Mouse (Mus musculus) kidney, embryonic 15.5 days (tissue): Measurements from ENCODE around the gene Ksr1. TPM values are rescaled to one million over a fixed set of nuclear protein-coding genes. Genes with fewer than 3 reads are reported as not detected.

Source experiments
- ATAC-seq: fragments of 200-750 bp; cut with Nextera tagmentation; replicated peaks from 2 replicates; pipeline ENCODE4 v1.8.0; 2017; ENCODE audit warnings: moderate TSS enrichment; ENCODE audit not compliant: low FRiP score
- H3K27ac ChIP-seq: fragments of 300-500 bp; sonication (generic); 2 replicates; pipeline ENCODE4 v1.5.1; 2015; ENCODE audit warnings: mild to moderate bottlenecking, inconsistent platforms
- H3K27me3 ChIP-seq: fragments of 300-500 bp; sonication (generic); 2 replicates; pipeline ENCODE4 v1.6.1; 2015; ENCODE audit warnings: inconsistent platforms
- H3K36me3 ChIP-seq: fragments of 300-500 bp; sonication (generic); 2 replicates; pipeline ENCODE4 v1.6.1; 2015; ENCODE audit warnings: inconsistent platforms
- H3K4me1 ChIP-seq: fragments of 300-500 bp; sonication (generic); 2 replicates; pipeline ENCODE4 v1.6.1; 2015; ENCODE audit warnings: inconsistent platforms
- H3K4me2 ChIP-seq: fragments of 300-500 bp; sonication (generic); 2 replicates; pipeline ENCODE4 v1.6.1; 2015; ENCODE audit warnings: moderate library complexity, mild to moderate bottlenecking, inconsistent platforms
- H3K4me3 ChIP-seq: fragments of 300-500 bp; sonication (generic); replicated peaks from 2 replicates; pipeline ENCODE4 v1.5.1; 2015; ENCODE audit warnings: mild to moderate bottlenecking, inconsistent platforms
- H3K9ac ChIP-seq: fragments of 300-500 bp; sonication (generic); 2 replicates; pipeline ENCODE4 v1.6.1; 2015; ENCODE audit warnings: mild to moderate bottlenecking, inconsistent platforms
- H3K9me3 ChIP-seq: fragments of 300-500 bp; sonication (generic); replicated peaks from 2 replicates; pipeline ENCODE4 v1.6.1; 2016; ENCODE audit warnings: inconsistent platforms
- WGBS: fragments of 180-500 bp; shearing (Covaris S2); methylation state at CpG from one replicate; pipeline ENCODE4 v1.1.7; 2015; ENCODE audit warnings: mixed read lengths; 5-methylcytosine and 5-hydroxymethylcytosine counted together
- polyA plus RNA-seq: library from polyadenylated mRNA; unstranded; fragments of >200 nt; fragmentation: Nextera tagmentation; extraction: Ambion mirVana; gene quantifications from 2 replicates; pipeline ENCODE4 v1.2.1, GENCODE M21; 2015

Gene Ksr1
- polyA plus RNA-seq, 1 experiment from 2014 or later, result 3.3 TPM

DNA sequence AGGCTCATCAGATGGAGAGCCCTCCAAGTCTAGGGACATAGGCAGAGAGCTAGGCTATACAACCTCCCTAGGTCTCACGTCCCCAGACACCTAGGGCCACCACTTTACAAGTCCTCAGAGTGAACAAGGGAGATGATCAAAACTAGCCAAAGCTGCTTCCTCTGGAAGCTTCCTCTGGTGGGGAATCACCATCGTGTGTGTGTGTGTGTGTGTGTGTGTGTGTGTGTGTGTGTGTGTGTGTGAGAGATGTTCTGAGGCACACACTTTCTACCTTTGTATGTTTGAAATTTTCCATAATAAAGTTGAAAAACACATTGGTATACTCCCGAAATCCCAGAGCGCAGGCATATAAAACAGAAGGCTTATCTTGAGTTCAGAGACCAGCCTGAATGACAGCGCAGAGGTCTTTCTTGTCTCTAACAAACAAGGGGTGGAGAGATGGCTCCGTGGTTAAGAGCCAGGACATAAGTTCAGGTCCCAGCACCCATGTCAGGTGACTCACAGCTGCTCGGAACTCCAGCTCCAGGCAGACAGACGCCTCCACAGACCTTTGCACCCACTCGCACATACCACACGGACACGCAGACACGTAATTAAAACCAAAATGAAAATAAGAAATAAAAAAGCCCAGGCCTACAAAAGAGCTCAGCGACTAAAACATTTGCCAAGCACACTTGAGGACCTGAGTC is 11.6 kb downstream of the Ksr1 start:
- Histone ChIP-seq H3K4me2 (no peak overlapping the region), H3K9ac (no peak overlapping the region), H3K4me3 (no peak overlapping the region), H3K36me3 (no peaks in the 10 kb centered on the region), H3K27ac (no peak overlapping the region), H3K4me1 (peaks cover 55% of the 10 kb centered on the region), H3K27me3 (no peaks in the 10 kb centered on the region), H3K9me3 (no peaks in the 10 kb centered on the region)
- no peak for ATAC-seq
- 73% methylated on average over 13 of the region's 13 CpGs for WGBS

DNA sequence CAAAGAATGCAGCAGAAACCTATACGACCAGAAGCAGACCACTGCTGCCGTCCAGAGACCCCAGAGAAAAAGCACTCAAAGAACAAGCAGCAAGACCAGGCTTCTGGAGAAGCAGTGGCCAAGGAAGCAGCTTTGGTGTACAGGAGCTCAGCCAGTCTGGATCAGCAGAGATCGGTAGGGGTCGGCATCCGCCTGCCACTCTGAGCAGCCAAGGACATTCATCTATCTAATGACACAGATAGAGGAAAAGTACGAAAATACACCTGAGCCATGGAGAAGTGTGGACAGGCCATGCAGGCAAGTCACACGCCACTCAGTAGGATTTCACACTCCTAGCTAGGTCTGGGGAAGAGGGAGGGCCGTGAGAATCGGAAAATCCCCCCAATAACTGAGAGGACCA is 12.2 kb downstream of the Ksr1 start:
- peaks cover 58% of the 10 kb centered on the region for H3K4me1 ChIP-seq
- H3K27me3 ChIP-seq, result no peaks in the 10 kb centered on the region
- no peaks in the 10 kb centered on the region for H3K36me3 ChIP-seq
- H3K27ac ChIP-seq, result no peak overlapping the region
- H3K4me2 ChIP-seq, result no peak overlapping the region
- H3K9me3 ChIP-seq, result no peaks in the 10 kb centered on the region
- no peak overlapping the region for H3K4me3 ChIP-seq
- no peak for ATAC-seq
- H3K9ac ChIP-seq, result no peak overlapping the region
- 81% methylated on average over 9 of the region's 9 CpGs for WGBS

DNA sequence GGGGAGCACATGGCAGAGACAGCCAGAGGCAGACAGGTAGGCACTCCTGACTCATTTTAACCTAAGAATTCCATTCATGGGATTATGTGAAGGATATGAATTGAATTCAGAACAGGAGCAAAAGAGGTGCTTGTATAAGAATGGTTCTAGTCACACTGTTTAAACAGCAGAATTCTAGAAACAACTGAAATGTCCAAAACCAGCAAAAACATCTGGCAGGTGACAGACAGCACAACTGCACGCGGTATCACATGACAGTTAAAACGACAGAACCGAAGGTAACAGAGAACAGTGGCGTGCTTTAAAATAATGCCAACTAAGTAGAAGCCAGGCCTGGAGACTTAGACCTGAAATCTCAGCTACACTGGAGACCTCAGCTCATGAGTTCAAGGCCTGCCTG is 13.2 kb downstream of the Ksr1 start:
- H3K4me3 ChIP-seq, result no peak overlapping the region
- no peak overlapping the region for H3K9ac ChIP-seq
- H3K27ac ChIP-seq, result no peak overlapping the region
- H3K9me3 ChIP-seq, result no peaks in the 10 kb centered on the region
- no peak for ATAC-seq
- H3K36me3 ChIP-seq, result no peaks in the 10 kb centered on the region
- 74% methylated on average over 5 of the region's 5 CpGs for WGBS
- no peak overlapping the region for H3K4me2 ChIP-seq
- H3K4me1 ChIP-seq, result peaks cover 49% of the 10 kb centered on the region
- no peaks in the 10 kb centered on the region for H3K27me3 ChIP-seq

DNA sequence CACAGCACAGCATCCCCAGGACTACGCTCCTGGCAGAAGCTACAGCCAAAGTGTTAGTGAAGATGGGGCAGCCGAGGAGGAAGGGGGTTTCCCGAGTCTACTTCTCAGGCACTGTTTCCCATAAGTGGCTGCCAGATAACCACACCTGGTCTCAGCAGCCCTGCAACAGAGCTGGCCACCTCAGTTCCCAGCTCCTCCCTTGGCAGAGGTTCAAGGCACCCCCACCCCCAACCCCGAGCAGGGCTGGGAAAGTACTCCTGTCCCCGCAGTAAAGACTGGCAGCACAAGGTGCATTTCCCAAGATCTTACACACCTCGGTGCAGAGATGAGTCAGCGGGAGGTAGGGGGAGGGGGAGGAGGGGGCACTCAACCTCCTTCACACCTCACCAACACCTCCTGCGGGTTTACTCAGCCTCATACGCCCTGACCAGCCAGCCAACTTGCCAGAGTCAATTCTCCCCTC is 14.2 kb downstream of the Ksr1 start:
- Histone ChIP-seq H3K27me3 (no peaks in the 10 kb centered on the region), H3K9ac (no peak overlapping the region), H3K4me2 (no peak overlapping the region), H3K27ac (no peak overlapping the region), H3K9me3 (no peaks in the 10 kb centered on the region), H3K4me1 (peaks cover 46% of the 10 kb centered on the region), H3K36me3 (no peaks in the 10 kb centered on the region), H3K4me3 (no peak overlapping the region)
- 45% methylated on average over 9 of the region's 9 CpGs for WGBS
- peak; percentile 33; the same call in 1 of the 2 replicates for ATAC-seq

DNA sequence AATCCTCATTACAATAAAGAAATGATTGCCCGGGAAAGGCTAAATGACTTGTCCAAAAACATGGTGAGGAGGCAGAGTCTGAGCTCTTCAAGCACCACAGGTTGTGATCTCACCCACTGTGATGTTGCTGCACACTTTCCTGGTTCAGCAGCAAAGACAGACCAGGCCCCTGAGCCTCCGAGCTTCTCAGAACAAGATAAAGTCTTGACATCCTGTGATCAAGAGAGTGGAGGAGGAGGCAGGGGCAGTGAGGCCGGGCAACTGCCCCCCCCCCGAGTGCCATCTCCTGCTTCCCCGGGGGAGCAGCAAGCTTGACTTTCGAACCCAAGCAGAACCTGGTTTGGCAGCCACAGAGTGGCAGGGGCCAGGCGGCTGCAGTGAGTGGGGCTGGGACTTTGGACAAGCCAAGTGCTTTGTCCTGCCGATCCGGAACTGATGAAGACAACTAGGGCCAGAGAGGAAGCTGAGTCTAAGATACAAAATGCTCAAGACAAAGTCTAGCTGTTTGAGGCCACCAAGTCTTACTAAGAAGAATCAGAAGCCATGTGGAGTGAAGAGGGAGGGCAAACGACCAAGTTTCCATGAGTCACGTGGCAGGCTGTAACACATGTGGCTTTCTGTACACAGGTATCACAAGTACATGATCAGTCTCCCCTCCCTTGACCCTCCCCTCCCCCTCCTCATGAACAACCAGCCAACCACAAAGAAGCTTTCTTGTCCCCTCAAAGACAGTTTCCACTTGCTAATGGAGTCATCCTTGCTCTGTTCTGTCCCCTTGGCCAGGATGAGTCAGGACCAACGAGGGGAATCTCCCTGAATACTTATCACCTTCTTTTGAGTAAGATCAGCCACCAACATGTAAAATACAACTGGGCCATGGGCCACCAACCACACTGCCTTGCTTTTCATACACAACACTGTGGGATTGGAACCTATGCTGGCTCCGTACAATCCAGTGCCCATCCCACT is 16.5 kb downstream of the Ksr1 start:
- no peak for ATAC-seq
- no peaks in the 10 kb centered on the region for H3K36me3 ChIP-seq
- H3K9me3 ChIP-seq, result no peaks in the 10 kb centered on the region
- peaks cover 35% of the 10 kb centered on the region for H3K4me1 ChIP-seq
- no peak overlapping the region for H3K4me2 ChIP-seq
- no peak overlapping the region for H3K4me3 ChIP-seq
- 71% methylated on average over 13 of the region's 13 CpGs for WGBS
- H3K9ac ChIP-seq, result no peak overlapping the region
- no peak overlapping the region for H3K27ac ChIP-seq
- no peaks in the 10 kb centered on the region for H3K27me3 ChIP-seq

DNA sequence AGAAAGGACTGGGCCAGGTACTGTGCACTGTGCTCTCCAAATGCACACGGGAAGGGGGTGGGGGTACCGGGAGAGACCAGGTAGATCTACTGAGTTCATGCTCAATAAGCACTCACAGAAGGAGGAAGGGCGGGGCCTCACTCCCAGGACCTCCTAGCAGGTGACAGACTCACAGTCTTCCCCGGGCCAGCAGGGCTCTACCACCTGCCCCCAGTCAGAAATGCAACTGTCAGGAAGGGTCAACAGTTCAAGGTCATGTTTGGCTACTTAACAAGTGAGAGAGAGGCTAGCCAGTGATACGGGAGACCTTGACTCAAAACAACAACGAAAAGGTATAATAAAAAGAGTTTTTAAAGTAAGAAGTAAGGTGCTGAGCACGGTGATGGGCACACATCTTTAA is 18.0 kb downstream of the Ksr1 start:
- ATAC-seq, result no peak
- 89% methylated on average over 7 of the region's 7 CpGs for WGBS
- H3K36me3 ChIP-seq, result no peaks in the 10 kb centered on the region

DNA sequence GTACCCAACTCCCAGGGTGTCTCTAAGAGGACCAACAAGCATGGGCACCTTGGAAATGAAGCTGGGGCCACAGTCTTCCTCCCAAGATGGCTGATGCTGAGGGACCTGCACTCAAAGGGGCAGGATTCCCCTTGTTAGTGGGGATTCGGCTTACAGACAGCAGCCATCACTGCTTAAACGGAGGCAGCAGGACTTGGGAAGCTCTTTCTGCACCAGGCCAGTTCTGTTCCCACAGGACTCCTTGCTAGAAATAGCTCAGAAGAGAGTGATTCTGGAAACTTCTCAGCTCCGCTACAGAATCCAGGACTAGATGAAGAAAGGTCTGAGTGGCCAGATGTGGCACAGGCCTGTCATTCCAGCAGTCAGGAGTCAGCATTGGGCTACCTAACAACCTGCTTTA is 19.2 kb downstream of the Ksr1 start:
- WGBS, result 88% methylated on average over 3 of the region's 3 CpGs
- no peak for ATAC-seq
- no peaks in the 10 kb centered on the region for H3K9me3 ChIP-seq
- no peak overlapping the region for H3K4me2 ChIP-seq
- no peak overlapping the region for H3K27ac ChIP-seq
- no peaks in the 10 kb centered on the region for H3K36me3 ChIP-seq
- no peak overlapping the region for H3K4me3 ChIP-seq
- no peak overlapping the region for H3K9ac ChIP-seq
- peaks cover 19% of the 10 kb centered on the region for H3K4me1 ChIP-seq
- H3K27me3 ChIP-seq, result no peaks in the 10 kb centered on the region

More for the DNA sequence above, 18.0 kb downstream of the Ksr1 start:
- H3K27ac ChIP-seq, result no peak overlapping the region
- H3K27me3 ChIP-seq, result no peaks in the 10 kb centered on the region
- no peak overlapping the region for H3K4me3 ChIP-seq
- H3K9me3 ChIP-seq, result no peaks in the 10 kb centered on the region
- H3K4me1 ChIP-seq, result peaks cover 26% of the 10 kb centered on the region
- no peak overlapping the region for H3K9ac ChIP-seq
- H3K4me2 ChIP-seq, result no peak overlapping the region

DNA sequence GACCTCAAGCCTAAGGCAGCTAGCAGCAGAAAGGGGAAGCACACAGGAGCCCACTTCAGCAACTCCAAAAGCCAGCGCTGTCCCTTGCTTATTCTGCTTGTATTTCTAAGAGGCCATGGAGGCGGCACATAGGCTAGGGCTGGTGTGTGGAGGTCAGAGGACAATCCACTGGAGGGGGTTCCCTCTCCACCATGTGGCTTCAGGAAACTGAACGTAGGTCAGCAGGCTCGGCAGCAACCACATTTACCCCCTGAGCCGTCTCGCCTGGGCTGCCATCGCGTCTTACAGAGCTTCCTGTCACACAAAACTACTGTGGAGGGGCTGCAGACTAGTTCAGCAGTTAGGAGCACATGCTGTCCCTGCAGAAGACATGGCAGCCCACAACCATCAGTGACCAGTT is 20.4 kb downstream of the Ksr1 start:
- H3K4me3 ChIP-seq, result no peak overlapping the region
- H3K4me1 ChIP-seq, result peaks cover 19% of the 10 kb centered on the region
- ATAC-seq, result no peak
- H3K9me3 ChIP-seq, result no peaks in the 10 kb centered on the region
- WGBS, result 55% methylated on average over 8 of the region's 8 CpGs
- no peak overlapping the region for H3K27ac ChIP-seq
- no peak overlapping the region for H3K4me2 ChIP-seq
- no peak overlapping the region for H3K9ac ChIP-seq
- no peaks in the 10 kb centered on the region for H3K27me3 ChIP-seq
- H3K36me3 ChIP-seq, result no peaks in the 10 kb centered on the region

DNA sequence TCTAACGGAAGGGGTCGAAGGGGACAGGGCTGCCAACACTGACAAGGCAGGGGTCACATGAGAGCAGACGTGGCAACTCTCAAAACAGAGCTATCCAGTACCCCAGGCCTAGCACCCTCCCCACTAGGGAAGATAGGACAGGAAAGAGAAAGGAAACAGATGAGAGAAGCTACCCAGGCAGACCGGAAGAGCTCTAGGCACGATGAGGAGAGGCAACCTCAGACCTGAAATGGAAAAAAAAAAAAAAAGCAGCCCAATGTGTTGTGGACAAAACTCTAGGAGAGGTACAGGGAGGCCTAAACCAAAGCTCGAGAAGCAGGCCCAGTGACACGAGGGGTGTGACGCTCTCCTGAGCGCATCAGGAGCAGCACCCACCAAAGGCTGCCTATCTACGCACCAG is 23.7 kb downstream of the Ksr1 start:
- H3K4me3 ChIP-seq, result no peak overlapping the region
- no peak for ATAC-seq
- H3K9ac ChIP-seq, result no peak overlapping the region
- WGBS, result 83% methylated on average over 10 of the region's 10 CpGs
- no peaks in the 10 kb centered on the region for H3K9me3 ChIP-seq
- H3K4me1 ChIP-seq, result peaks cover 29% of the 10 kb centered on the region
- H3K27ac ChIP-seq, result no peak overlapping the region
- H3K36me3 ChIP-seq, result no peaks in the 10 kb centered on the region
- H3K4me2 ChIP-seq, result no peak overlapping the region
- no peaks in the 10 kb centered on the region for H3K27me3 ChIP-seq

DNA sequence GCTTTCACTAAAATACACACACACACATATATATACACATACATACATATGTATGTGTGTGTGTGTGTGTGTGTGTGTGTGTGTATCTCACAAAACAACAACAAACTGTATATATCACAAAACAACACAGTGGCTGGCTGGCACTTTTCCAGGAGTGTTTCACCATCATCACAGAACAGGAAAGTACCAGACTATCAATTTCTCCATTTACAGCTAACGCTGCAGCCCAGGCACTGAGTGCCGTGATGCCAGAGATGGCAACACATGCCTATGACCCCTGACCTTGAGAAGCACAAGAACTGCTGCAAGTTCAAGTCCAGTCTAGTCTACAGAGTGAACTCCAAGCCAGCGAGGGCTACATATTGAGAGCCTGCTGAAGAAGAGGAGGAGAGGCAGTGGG is 26.1 kb downstream of the Ksr1 start:
- WGBS, result 70% methylated on average over 3 of the region's 3 CpGs
- Histone ChIP-seq H3K4me2 (no peak overlapping the region), H3K9ac (no peak overlapping the region), H3K36me3 (no peaks in the 10 kb centered on the region), H3K9me3 (no peaks in the 10 kb centered on the region), H3K4me3 (no peak overlapping the region), H3K4me1 (peaks cover 30% of the 10 kb centered on the region), H3K27me3 (no peaks in the 10 kb centered on the region), H3K27ac (no peak overlapping the region)
- ATAC-seq, result no peak

DNA sequence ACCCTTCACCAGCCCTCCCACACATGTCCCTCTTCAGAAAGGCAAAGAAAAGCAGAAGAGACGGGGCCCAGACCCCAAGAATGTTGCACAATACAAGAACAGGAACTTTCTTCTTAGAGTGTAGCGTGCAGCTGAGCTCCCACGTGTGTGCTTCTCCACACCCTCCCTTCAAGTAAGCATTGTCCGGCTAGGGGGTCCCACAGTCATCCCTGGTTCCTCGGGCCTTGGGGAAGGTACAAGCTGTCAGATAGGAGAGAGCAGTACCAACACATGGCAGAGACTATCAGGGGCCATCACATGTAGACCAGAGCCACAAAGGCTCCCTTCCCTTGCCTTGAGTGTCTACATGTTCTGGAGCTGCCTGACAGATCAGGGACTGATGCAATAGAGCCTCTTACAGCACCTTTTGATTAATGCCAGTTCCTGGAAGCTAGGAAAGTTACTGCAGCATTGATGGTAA is 27.3 kb downstream of the Ksr1 start:
- no peak overlapping the region for H3K27ac ChIP-seq
- H3K27me3 ChIP-seq, result no peaks in the 10 kb centered on the region
- ATAC-seq, result no peak
- H3K4me2 ChIP-seq, result no peak overlapping the region
- H3K4me1 ChIP-seq, result peaks cover 38% of the 10 kb centered on the region
- H3K36me3 ChIP-seq, result no peaks in the 10 kb centered on the region
- no peaks in the 10 kb centered on the region for H3K9me3 ChIP-seq
- 57% methylated on average over 5 of the region's 5 CpGs for WGBS
- H3K9ac ChIP-seq, result no peak overlapping the region
- H3K4me3 ChIP-seq, result no peak overlapping the region

DNA sequence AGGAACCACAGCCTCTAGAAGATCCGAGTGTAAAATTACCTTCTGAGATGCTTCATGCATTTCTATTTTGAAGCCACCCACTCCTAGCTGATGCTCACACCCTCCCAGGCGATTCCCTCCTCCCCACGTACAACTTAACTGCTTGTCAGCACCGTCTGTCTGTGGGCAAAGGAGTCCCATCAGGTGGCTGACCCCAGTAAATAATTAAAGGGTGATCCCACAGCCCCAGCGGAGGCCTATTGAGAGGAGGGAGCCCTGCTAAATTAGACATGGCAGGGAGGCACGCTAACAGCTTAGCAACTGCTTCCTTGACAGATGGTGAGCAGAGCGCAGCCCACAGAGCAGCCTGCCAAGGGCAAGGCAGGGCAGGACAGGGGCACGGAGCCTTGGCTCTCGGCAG is 29.5 kb downstream of the Ksr1 start:
- no peak overlapping the region for H3K4me3 ChIP-seq
- no peaks in the 10 kb centered on the region for H3K36me3 ChIP-seq
- no peak overlapping the region for H3K4me2 ChIP-seq
- H3K27me3 ChIP-seq, result no peaks in the 10 kb centered on the region
- 21% methylated on average over 9 of the region's 9 CpGs for WGBS
- H3K4me1 ChIP-seq, result peaks cover 58% of the 10 kb centered on the region
- H3K9me3 ChIP-seq, result no peaks in the 10 kb centered on the region
- ATAC-seq, result peak; percentile 47; the same call in 1 of the 2 replicates
- no peak overlapping the region for H3K9ac ChIP-seq
- H3K27ac ChIP-seq, result no peak overlapping the region
